Mouse (Mus musculus) spleen, adult 2 months (tissue): Measurements from ENCODE around the gene A930004D18Rik. TPM values are rescaled to one million over a fixed set of nuclear protein-coding genes. Genes with fewer than 3 reads are reported as not detected.

Experiments
- DNase-seq, 2 experiments: peaks; one replicate each; pipeline versions ENCODE4 v3.0.0 to v3.0.0-alpha.2; 2012 to 2021; ENCODE audit warnings: low spot score in 2 of 2, low read depth in 1 of 2
- H3K27ac ChIP-seq: fragments of 200-500 bp; 2 replicates; pipeline ENCODE4 v1.5.1; 2012; ENCODE audit warnings: low read length, inconsistent platforms; ENCODE audit not compliant: insufficient read depth
- H3K27me3 ChIP-seq: fragments of 200-500 bp; 2 replicates; pipeline ENCODE4 v1.6.1; 2012; ENCODE audit warnings: mild to moderate bottlenecking, moderate library complexity, low read length, inconsistent platforms; ENCODE audit not compliant: control insufficient read depth, insufficient read depth
- H3K36me3 ChIP-seq: fragments of 200-500 bp; 2 replicates; pipeline ENCODE4 v1.6.1; 2012; ENCODE audit warnings: mild to moderate bottlenecking, low read length, inconsistent platforms; ENCODE audit not compliant: control insufficient read depth, insufficient read depth
- H3K4me1 ChIP-seq: fragments of 200-500 bp; 2 replicates; pipeline ENCODE4 v1.6.1; 2011; ENCODE audit warnings: inconsistent platforms; ENCODE audit not compliant: control insufficient read depth, insufficient read depth, insufficient read length
- H3K4me3 ChIP-seq: fragments of 200-500 bp; 2 replicates; pipeline ENCODE4 v1.5.1; 2011; ENCODE audit warnings: mild to moderate bottlenecking, inconsistent platforms; ENCODE audit not compliant: insufficient read depth, insufficient read length; ENCODE audit errors: extremely low read depth
- CTCF ChIP-seq: fragments of 200-500 bp; IDR thresholded peaks from 2 replicates; pipeline ENCODE4 v1.5.1; 2011; ENCODE audit warnings: mild to moderate bottlenecking, inconsistent platforms; ENCODE audit not compliant: insufficient read depth, insufficient read length, insufficient replicate concordance; ENCODE audit errors: extremely low read depth
- POLR2A ChIP-seq: fragments of 200-500 bp; IDR thresholded peaks from 2 replicates; pipeline ENCODE4 v1.6.1; 2011; ENCODE audit warnings: low read depth, low read length, inconsistent platforms
- WGBS: fragments of 180-500 bp; shearing (Covaris S2); methylation state at CpG from one replicate; pipeline ENCODE4 v1.1.7; 2018; 5-methylcytosine and 5-hydroxymethylcytosine counted together
- polyA plus RNA-seq: library from polyadenylated mRNA; depleted of rRNA; stranded (reverse); fragments of >200 nt; gene quantifications from 2 replicates; pipeline ENCODE4 v1.2.3, GENCODE M21; 2012

A930004D18Rik gene
- polyA plus RNA-seq, 1 experiment, result 1.1 TPM

DNA sequence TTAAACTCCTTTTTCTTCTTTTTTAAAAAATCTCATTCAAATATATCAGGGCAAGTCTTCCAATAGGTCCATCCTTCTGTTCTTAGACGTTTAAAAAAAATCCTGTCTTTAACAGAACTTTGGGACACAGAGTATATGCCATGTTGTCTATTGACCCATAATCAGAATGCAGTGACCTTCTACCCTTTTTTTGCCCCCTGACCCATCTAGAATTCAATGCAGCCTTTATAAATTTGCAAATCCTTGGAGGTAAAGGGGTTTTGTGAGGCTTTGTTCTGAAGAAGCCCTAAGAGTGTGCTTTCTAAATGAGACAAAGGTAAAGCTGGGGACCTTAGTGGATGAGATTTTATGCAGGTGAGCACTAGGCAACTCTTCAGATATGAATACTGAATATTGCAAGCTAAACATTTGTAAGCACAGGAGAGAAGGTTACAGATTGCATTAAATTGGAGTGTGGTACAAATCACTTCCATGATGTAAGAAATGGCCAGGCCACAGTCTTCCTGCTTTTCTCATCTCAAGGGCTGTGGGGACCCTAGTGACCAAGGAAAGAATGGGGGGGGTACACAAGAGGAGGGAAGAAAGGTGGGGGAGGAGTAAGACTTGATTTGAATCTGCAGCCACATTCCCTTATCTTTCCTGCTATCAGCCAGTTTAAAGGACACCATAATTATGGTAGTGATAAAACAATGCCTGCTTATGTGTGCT lies 15.9 kb upstream of the A930004D18Rik start:
- DNase-seq, result no peak
- Histone ChIP-seq H3K4me1 (peaks cover 4% of the 10 kb centered on the region; the same call in 1 of the 2 replicates), H3K4me3 (no peak overlapping the region), H3K27ac (no peak overlapping the region), H3K36me3 (no peaks in the 10 kb centered on the region), H3K27me3 (0 out of 2 replicates have a peak, but pooled peaks cover 3% of the 10 kb centered on the region)
- TF ChIP-seq POLR2A (no peak), CTCF (no peak)
- WGBS, result 80% methylated on average over 1 of the region's 1 CpGs

DNA sequence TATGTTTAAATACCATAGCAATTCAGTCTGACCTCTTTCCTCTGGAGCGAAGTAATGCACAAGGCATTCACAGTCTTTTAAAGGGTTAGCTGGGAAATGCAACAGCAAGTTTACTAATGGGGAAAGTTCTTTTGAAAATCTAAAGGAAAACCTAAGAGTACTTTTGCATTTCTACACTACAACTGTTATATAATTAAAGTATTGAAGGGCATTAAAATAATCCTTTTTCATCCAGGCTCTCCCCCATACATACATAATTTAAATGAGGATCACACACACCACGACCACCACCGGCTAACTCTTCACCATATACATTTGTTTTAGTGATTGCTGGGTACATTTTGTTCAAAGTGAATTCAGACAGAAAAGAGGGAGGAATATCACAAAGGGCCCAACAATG lies 15.0 kb upstream of the A930004D18Rik start:
- Histone ChIP-seq H3K36me3 (no peaks in the 10 kb centered on the region), H3K27me3 (peaks cover 5% of the 10 kb centered on the region; the same call in 1 of the 2 replicates), H3K4me3 (no peak overlapping the region), H3K27ac (no peak overlapping the region), H3K4me1 (peaks cover 4% of the 10 kb centered on the region; the same call in 1 of the 2 replicates)
- TF ChIP-seq CTCF (no peak), POLR2A (no peak)
- no peak for DNase-seq
- WGBS, result 94% methylated on average over 3 of the region's 3 CpGs

DNA sequence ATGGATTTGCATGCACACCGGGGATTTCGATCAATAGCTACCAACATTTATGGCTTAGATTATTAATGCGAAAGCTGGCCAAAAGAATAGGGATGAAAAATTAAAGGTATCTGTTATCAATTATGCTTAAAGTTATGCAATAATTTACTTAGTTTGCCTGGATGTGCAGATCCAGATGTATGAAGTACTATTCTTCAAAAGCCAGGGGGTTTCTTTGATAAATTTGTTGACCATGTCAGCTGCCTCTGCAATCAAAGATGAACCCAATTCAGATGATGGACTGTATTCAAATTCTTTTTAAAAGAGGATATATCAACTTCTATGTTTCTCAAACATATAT lies 14.3 kb upstream of the A930004D18Rik start:
- H3K4me3 ChIP-seq, result no peak overlapping the region
- H3K36me3 ChIP-seq, result no peaks in the 10 kb centered on the region
- DNase-seq, result no peak
- no peak overlapping the region for H3K27ac ChIP-seq
- peaks cover 7% of the 10 kb centered on the region; the same call in 1 of the 2 replicates for H3K4me1 ChIP-seq
- TF ChIP-seq POLR2A, result no peak
- TF ChIP-seq CTCF, result no peak
- peaks cover 12% of the 10 kb centered on the region for H3K27me3 ChIP-seq
- 94% methylated on average over 3 of the region's 3 CpGs for WGBS

DNA sequence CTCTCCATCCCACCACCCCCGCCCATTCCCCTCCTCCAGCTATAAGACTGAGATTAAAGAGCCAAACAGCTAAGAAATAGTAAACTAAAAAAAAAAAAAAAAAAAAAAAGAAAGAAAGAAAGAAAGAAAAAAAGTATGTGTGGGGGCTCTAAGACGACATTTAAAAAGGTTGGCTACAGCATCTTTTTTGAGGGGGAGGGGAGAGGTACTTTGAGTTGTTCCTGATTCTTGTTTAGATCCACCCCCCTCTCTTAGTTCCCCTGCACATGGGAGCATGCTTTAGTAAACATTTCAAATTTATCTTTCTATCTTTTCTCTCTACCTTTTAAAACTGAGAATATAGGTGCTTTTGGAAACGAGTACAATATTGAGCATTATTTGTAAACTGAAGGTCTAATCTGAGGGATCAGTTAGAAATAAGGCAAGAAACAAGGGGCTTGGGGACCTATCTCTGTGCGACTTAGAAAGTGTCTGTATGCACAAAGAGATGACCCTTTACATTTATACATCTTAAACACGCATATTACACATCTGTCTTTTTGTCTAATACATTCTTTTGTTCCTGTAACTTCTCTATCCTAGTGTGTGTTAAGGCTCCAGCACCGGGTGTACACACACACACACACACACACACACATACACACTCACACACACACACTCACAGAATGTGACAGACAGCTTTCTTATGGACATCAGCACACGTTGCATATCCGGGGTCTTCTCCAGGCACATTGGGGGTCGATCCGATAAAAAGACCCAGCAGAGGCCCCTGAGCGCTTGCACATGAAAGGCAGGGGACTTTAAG lies 13.7 kb upstream of the A930004D18Rik start:
- H3K27me3 ChIP-seq, result peaks cover 16% of the 10 kb centered on the region
- no peak overlapping the region for H3K4me3 ChIP-seq
- TF ChIP-seq CTCF (no peak), POLR2A (no peak)

DNA sequence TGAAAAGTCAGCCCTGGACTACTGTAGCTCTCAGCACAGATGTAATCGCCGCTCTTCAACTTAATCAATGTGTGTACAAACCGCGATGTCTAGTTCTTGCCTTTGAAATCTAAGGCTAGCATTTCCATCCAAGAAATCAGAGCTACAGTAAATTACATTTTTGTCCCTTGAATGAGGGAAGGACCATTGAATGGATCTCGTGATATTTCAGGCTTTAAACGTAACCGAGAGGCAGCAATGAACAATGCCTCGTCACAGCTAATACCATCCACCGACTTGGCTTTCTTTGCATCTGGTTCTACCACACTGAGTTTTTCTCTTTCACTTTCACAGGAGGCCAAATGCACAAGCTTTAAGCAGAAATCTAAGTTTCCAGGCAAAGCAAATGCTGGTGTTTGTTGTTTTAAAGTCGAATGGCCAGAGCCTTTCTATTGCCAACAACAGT lies 13.0 kb upstream of the A930004D18Rik start:
- DNase-seq, result peak in 1 of 2 experiments; percentile 48
- H3K4me3 ChIP-seq, result peak overlapping the region; percentile 16; the same call in 1 of the 2 replicates
- peaks cover 21% of the 10 kb centered on the region for H3K27me3 ChIP-seq
- no peaks in the 10 kb centered on the region for H3K36me3 ChIP-seq
- TF ChIP-seq POLR2A, result no peak
- H3K4me1 ChIP-seq, result peaks cover 9% of the 10 kb centered on the region; the same call in 1 of the 2 replicates
- WGBS, result 11% methylated on average over 10 of the region's 10 CpGs
- no peak overlapping the region for H3K27ac ChIP-seq

More for the DNA sequence above, 13.7 kb upstream of the A930004D18Rik start:
- H3K4me1 ChIP-seq, result peaks cover 9% of the 10 kb centered on the region; the same call in 1 of the 2 replicates
- no peak for DNase-seq
- no peaks in the 10 kb centered on the region for H3K36me3 ChIP-seq
- H3K27ac ChIP-seq, result no peak overlapping the region
- WGBS, result 77% methylated on average over 11 of the region's 11 CpGs

DNA sequence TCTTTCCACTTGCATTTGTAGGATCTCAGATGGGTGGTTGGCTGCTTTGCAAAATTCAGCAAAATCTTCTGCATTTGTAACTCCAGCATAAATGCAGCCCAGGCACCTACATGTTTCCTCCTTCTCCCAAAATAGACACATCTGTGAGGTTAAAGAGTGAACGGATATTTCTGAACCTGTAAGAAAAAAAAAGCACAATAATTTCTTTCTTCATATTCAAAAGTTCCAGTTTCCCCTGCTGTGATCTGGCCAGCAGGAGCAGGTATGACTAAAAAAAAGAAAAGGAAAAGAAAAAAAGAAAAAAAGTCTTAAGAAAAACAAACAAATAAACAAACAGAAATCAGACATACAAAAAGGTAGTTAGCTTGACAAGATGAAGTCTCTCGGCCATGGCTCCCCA lies 12.5 kb upstream of the A930004D18Rik start:
- no peak for DNase-seq
- no peaks in the 10 kb centered on the region for H3K36me3 ChIP-seq
- H3K4me3 ChIP-seq, result no peak overlapping the region
- WGBS, result 11% methylated on average over 2 of the region's 2 CpGs
- no peak for TF ChIP-seq POLR2A
- TF ChIP-seq CTCF, result no peak
- H3K27me3 ChIP-seq, result peaks cover 21% of the 10 kb centered on the region
- peaks cover 9% of the 10 kb centered on the region; the same call in 1 of the 2 replicates for H3K4me1 ChIP-seq
- H3K27ac ChIP-seq, result no peak overlapping the region
